Mouse (Mus musculus): ENCODE data around the gene Zfp59. TPM values are rescaled to one million over a fixed set of nuclear protein-coding genes. Genes with fewer than 3 reads are reported as not detected.
"Not testable (repeated sequence)": the region's sequence is repeated elsewhere in the genome, so short reads cannot be mapped to it uniquely, and the experiment has no call there.

The Zfp59 gene
- total and polyA plus RNA-seq, 3 experiments = 4.6 to 6.9 TPM; not detected in 1

- TF ChIP-seq BHLHE40 (IDR thresholded peaks at IDR 0.05; ENCODE audit: borderline replicate concordance, low read depth, low read length) = no peak
- TF ChIP-seq POLR2A (IDR thresholded peaks at IDR 0.05; ENCODE audit: control insufficient read depth in 1 of 2, insufficient read depth in 1 of 2, low read depth in 1 of 2, low read length in 2 of 2, poor library complexity in 1 of 2) = peak; percentile 84 to 97; a peak in 3 of 4 replicates
- TF ChIP-seq CHD2 (IDR thresholded peaks at IDR 0.05; ENCODE audit: low read length) = no peak
- 0 out of 4 replicates have a peak, but pooled peaks of 1 of the 2 experiments have one; percentile 18 for TF ChIP-seq EP300 (IDR thresholded peaks at IDR 0.05; ENCODE audit: low read depth in 1 of 2, low read length in 2 of 2)
- TF ChIP-seq POLR2AphosphoS2 (IDR thresholded peaks at IDR 0.05; ENCODE audit: low read length) = peak; percentile 88
- 0 out of 2 replicates have a peak, but pooled peaks have one; percentile 41 for TF ChIP-seq MYB (IDR thresholded peaks at IDR 0.05; ENCODE audit: low read depth, low read length)
- no peak for TF ChIP-seq USF2 (IDR thresholded peaks at IDR 0.05; ENCODE audit: borderline replicate concordance in 1 of 2, insufficient read depth in 1 of 2, low read depth in 1 of 2, low read length in 2 of 2)
- no peak for TF ChIP-seq GABPA (IDR thresholded peaks at IDR 0.05; ENCODE audit: low read depth, low read length)
- no peak for TF ChIP-seq JUND (IDR thresholded peaks at IDR 0.05; ENCODE audit: low read depth, low read length)
- no peak for TF ChIP-seq ZKSCAN1 (IDR thresholded peaks at IDR 0.05; ENCODE audit: low read depth, low read length)
- peak; percentile 92 for TF ChIP-seq MXI1 (IDR thresholded peaks at IDR 0.05; ENCODE audit: low read depth, low read length)
- no peak for TF ChIP-seq RCOR1 (IDR thresholded peaks at IDR 0.05; ENCODE audit: low read depth, low read length)
- peak; percentile 68 for TF ChIP-seq TCF12 (IDR thresholded peaks at IDR 0.05; ENCODE audit: low read depth, low read length)
- no peak for TF ChIP-seq ZNF384 (IDR thresholded peaks at IDR 0.05; ENCODE audit: low read depth, low read length)
- 0 out of 2 replicates have a peak, but pooled peaks have one; percentile 3 for TF ChIP-seq GATA1 (IDR thresholded peaks at IDR 0.05; ENCODE audit: low read depth, low read length)
- TF ChIP-seq UBTF (IDR thresholded peaks at IDR 0.05; ENCODE audit: borderline replicate concordance, insufficient read depth, low read depth, low read length) = no peak
- no peak for TF ChIP-seq ETS1 (IDR thresholded peaks at IDR 0.05; ENCODE audit: low read depth, low read length)
- TF ChIP-seq MAFK (IDR thresholded peaks at IDR 0.05; ENCODE audit: borderline replicate concordance, low read depth, low read length) = no peak
- peak; percentile 55 for TF ChIP-seq MYC (IDR thresholded peaks at IDR 0.05; ENCODE audit: low read depth, low read length)
Observed at GRCm38 (mm10) chr7:27804297-27805030, 33.9 kb upstream of the Zfp59 start (continued).

- not testable (repeated sequence) for H3K4me1 ChIP-seq (ENCODE audit: control insufficient read depth in 1 of 2, insufficient read depth in 2 of 2, low read length in 2 of 2); H3K27me3 ChIP-seq (ENCODE audit: control insufficient read depth in 1 of 2, insufficient read depth in 2 of 2, low read length in 2 of 2); H3K9me3 ChIP-seq (replicated peaks; ENCODE audit: insufficient read depth, low read length); H3K36me3 ChIP-seq (ENCODE audit: control insufficient read depth in 1 of 2, insufficient read depth in 2 of 2, low read length in 2 of 2); H3K4me3 ChIP-seq (ENCODE audit: control insufficient read depth in 1 of 2, insufficient read depth in 1 of 2, low read depth in 2 of 2, low read length in 2 of 2); DNase-seq (ENCODE audit: low read depth, low spot score); H3K9ac ChIP-seq (ENCODE audit: control insufficient read depth, low read depth, low read length, poor library complexity, severe bottlenecking); H3K27ac ChIP-seq (ENCODE audit: control insufficient read depth, low read depth, low read length)
- peaks cover 12% of the 10 kb centered on the region for H3K79me2 ChIP-seq (ENCODE audit: control insufficient read depth, insufficient read depth, low read length, poor library complexity)
Observed at GRCm38 (mm10) chr7:27806896-27807295, 31.5 kb upstream of the Zfp59 start, which contains the start of gene Zfp626. Gene Zfp626, plus strand, starts transcription at chr7:27807196.

- DNase-seq (ENCODE audit: low read depth, low spot score); H3K36me3 ChIP-seq (ENCODE audit: control insufficient read depth in 1 of 2, insufficient read depth in 2 of 2, low read length in 2 of 2); H3K9me3 ChIP-seq (replicated peaks; ENCODE audit: insufficient read depth, low read length); H3K27me3 ChIP-seq (ENCODE audit: control insufficient read depth in 1 of 2, insufficient read depth in 2 of 2, low read length in 2 of 2); H3K4me3 ChIP-seq (ENCODE audit: control insufficient read depth in 1 of 2, insufficient read depth in 1 of 2, low read depth in 2 of 2, low read length in 2 of 2); H3K4me1 ChIP-seq (ENCODE audit: control insufficient read depth in 1 of 2, insufficient read depth in 2 of 2, low read length in 2 of 2); H3K27ac ChIP-seq (ENCODE audit: control insufficient read depth, low read depth, low read length); H3K9ac ChIP-seq (ENCODE audit: control insufficient read depth, low read depth, low read length, poor library complexity, severe bottlenecking): not testable (repeated sequence)
- peaks cover 12% of the 10 kb centered on the region for H3K79me2 ChIP-seq (ENCODE audit: control insufficient read depth, insufficient read depth, low read length, poor library complexity)
Observed at GRCm38 (mm10) chr7:27807305-27807704, 31.1 kb upstream of the Zfp59 start.

All from MEL (cell line).